Mouse (Mus musculus): ENCODE results near the gene Gm14435.
"Not testable (repeated sequence)": the region's sequence is repeated elsewhere in the genome, so short reads cannot be mapped to it uniquely, and the experiment has no call there.

Gm14435 gene

DNA sequence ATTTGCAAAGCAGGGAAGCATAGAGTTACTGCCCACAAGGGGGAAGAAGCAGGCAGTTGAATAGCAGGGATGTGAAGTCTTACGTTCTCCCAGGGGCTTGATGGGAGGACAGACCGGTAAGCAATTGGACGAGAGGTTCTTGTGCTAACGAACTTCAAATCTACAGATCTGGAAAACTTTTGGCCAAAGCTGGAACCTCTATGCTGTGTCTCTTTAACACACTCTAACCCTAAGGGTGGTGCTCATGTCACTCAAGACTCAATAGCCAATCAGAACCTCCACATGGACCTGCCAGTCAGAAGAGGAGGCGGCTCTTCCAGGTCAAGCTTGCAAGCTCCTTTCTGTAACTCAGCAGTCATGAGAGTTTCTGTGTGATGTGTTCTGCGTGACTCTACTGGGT is at the start of gene Gm14435:
Gene Gm14435, plus strand, starts transcription at position 301 of the 400 bp plus-strand sequence.
- not testable (repeated sequence) for DNase-seq (ENCODE audit: low read depth, low spot score)
